Mouse (Mus musculus): ENCODE measurements around the gene Zic2.

DNA sequence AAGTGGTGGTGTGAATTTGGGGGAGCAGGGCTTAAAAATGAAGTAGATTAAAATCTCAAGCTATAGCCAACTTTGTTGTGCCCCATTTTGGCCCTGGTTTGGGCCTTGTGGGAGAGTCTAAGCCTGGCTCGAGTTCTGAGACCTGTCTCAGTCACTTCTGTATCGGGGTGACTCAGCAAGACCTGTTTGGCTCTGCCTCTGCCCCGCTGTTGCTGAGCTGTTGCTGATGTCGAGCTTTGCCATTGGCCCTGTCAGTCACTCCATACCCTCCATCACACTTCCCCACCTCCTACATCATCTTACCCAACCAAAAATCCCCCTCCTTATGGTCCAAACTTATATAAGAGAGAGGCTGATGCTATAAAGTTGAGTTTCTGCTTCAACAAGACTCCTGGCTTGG is 53.2 kb downstream of the Zic2 start:
- TF ChIP-seq CTCF (IDR thresholded peaks at IDR 0.05; ENCODE audit: extremely low read depth, insufficient read depth, low read length), result no peak
- no peak for TF ChIP-seq POLR2A (IDR thresholded peaks at IDR 0.05; ENCODE audit: extremely low read depth, insufficient read depth, low read length)

Data from cortical plate, adult 2 months (tissue).